Mouse (Mus musculus): Measurements from ENCODE around the gene Plek2. TPM values are rescaled to one million over a fixed set of nuclear protein-coding genes. Genes with fewer than 3 reads are reported as not detected.

Plek2 gene
- total RNA-seq (2023): under 1 TPM in 1 of 2 experiments, not detected in 1; 0.47 TPM

GRCm38 (mm10) chr12:78906707-78907162 is at the start of gene Plek2:
Gene Plek2, minus strand, starts transcription at chr12:78906964.

GRCm38 (mm10) chr12:78861496-78862253 is 45.1 kb downstream of the Plek2 start, which contains the start of the genes Atp6v1d and Eif2s1:
Gene Atp6v1d, minus strand, starts transcription at chr12:78861638.
Gene Eif2s1, plus strand, starts transcription at chr12:78861819.

Other genes with a start within 250 kb of the Plek2 start
- gene Fam71d, start 215.4 kb downstream of the Plek2 start, total RNA-seq (2023): under 1 TPM in 1 of 2 experiments, not detected in 1; 0.35 TPM
- 10 to 100 TPM; 14.6 to 18.2 TPM for gene Mpp5, start 158.1 kb downstream of the Plek2 start, total RNA-seq (2023)
- gene Atp6v1d, start 45.3 kb downstream of the Plek2 start, total RNA-seq (2023): 100 to 1,000 TPM in 1 of 2 experiments, 10 to 100 TPM in 1; 75.0 to 101 TPM
- 10 to 100 TPM; 44.5 TPM for gene Eif2s1, start 45.1 kb downstream of the Plek2 start, total RNA-seq (2023)
- 10 to 100 TPM; 40.9 to 60.9 TPM for gene Tmem229b, start 100.7 kb upstream of the Plek2 start, total RNA-seq (2023)
- gene Plekhh1, start 122.2 kb upstream of the Plek2 start, total RNA-seq (2023): 1 to 10 TPM in 1 of 2 experiments, under 1 TPM in 1; 0.68 to 1.7 TPM
- gene Pigh, start 182.7 kb upstream of the Plek2 start, total RNA-seq (2023): 1 to 10 TPM; 6.1 to 7.8 TPM
- gene Arg2, start 223.8 kb upstream of the Plek2 start, total RNA-seq (2023): not detected